In genomic region chr2:152821566-152821965, GRCm38 (mm10) we compare ENCODE assay signal across 8 mouse cellular contexts. TPM values are rescaled to one million over a fixed set of nuclear protein-coding genes. Genes with fewer than 3 reads are reported as not detected.
A peak's percentile ranks its signal among the peaks of the same experiment; 100 is the strongest.
DNase-seq lines count a peak whose midpoint lies in the region; ATAC-seq and TF ChIP-seq lines count a peak whose summit lies in the region.

No protein-coding gene starts in this region.

- peaks cover 28% of the 10 kb centered on the region for H3K4me1 ChIP-seq in liver, adult 2 months (ENCODE audit: control insufficient read depth, insufficient read depth, low read length)
- peaks cover 58% of the 10 kb centered on the region for H3K4me1 ChIP-seq in liver, embryonic 11.5 days (replicated peaks; ENCODE audit: control insufficient read depth, insufficient read depth, low read length)
- H3K4me1 ChIP-seq in embryonic facial prominence, embryonic 14.5 days (ENCODE audit: control insufficient read depth, insufficient read depth, low read length), result peaks cover 38% of the 10 kb centered on the region
- H3K4me1 ChIP-seq in liver, embryonic 15.5 days (replicated peaks), result peaks cover 95% of the 10 kb centered on the region

- no peak for TF ChIP-seq CTCF in liver, adult 2 months (IDR thresholded peaks at IDR 0.05; ENCODE audit: low read depth, low read length)

- H3K36me3 ChIP-seq in liver, adult 2 months (ENCODE audit: control insufficient read depth, insufficient read depth, low read length), result peaks cover 4% of the 10 kb centered on the region
- H3K36me3 ChIP-seq in liver, embryonic 11.5 days (ENCODE audit: control insufficient read depth, insufficient read depth, low read length), result peaks cover 4% of the 10 kb centered on the region; the same call in 1 of the 2 replicates
- H3K36me3 ChIP-seq in embryonic facial prominence, embryonic 14.5 days (ENCODE audit: control insufficient read depth, insufficient read depth, low read length), result peaks cover 19% of the 10 kb centered on the region
- H3K36me3 ChIP-seq in liver, embryonic 15.5 days (replicated peaks), result peaks cover 83% of the 10 kb centered on the region

- no peaks in the 10 kb centered on the region for H3K27me3 ChIP-seq in liver, adult 2 months (ENCODE audit: control insufficient read depth, insufficient read depth, low read length)
- no peaks in the 10 kb centered on the region for H3K27me3 ChIP-seq in liver, embryonic 11.5 days (replicated peaks; ENCODE audit: control insufficient read depth, insufficient read depth, low read length)
- H3K27me3 ChIP-seq in embryonic facial prominence, embryonic 14.5 days (replicated peaks; ENCODE audit: control insufficient read depth, insufficient read depth, low read length), result no peaks in the 10 kb centered on the region
- H3K27me3 ChIP-seq in liver, embryonic 15.5 days, result no peaks in the 10 kb centered on the region

- H3K79me2 ChIP-seq in liver, adult 2 months (ENCODE audit: control insufficient read depth, insufficient read depth, low read length), result peaks cover 61% of the 10 kb centered on the region

- no peak for ATAC-seq in liver, embryonic 11.5 days (replicated peaks; ENCODE audit: low FRiP score)
- ATAC-seq in embryonic facial prominence, embryonic 14.5 days (ENCODE audit: low read depth), result no peak
- ATAC-seq in liver, embryonic 15.5 days (ENCODE audit: insufficient read depth), result no peak

- H3K27ac ChIP-seq in liver, adult 2 months (replicated peaks; ENCODE audit: insufficient read depth, low read depth, low read length), result peak overlapping the region; percentile 60
- H3K27ac ChIP-seq in liver, embryonic 11.5 days (ENCODE audit: low read depth, low read length), result no peak overlapping the region
- peak overlapping the region; percentile 56 for H3K27ac ChIP-seq in embryonic facial prominence, embryonic 14.5 days (replicated peaks; ENCODE audit: low read depth, low read length)
- peak overlapping the region; percentile 99 for H3K27ac ChIP-seq in liver, embryonic 15.5 days (replicated peaks)

- no peak overlapping the region for H3K4me2 ChIP-seq in liver, embryonic 11.5 days
- H3K4me2 ChIP-seq in embryonic facial prominence, embryonic 14.5 days (ENCODE audit: low read depth, low read length), result no peak overlapping the region
- peak overlapping the region; percentile 1; the same call in 1 of the 2 replicates for H3K4me2 ChIP-seq in liver, embryonic 15.5 days

- H3K9me3 ChIP-seq in liver, embryonic 11.5 days (ENCODE audit: control insufficient read depth, low read length), result no peaks in the 10 kb centered on the region
- no peaks in the 10 kb centered on the region for H3K9me3 ChIP-seq in embryonic facial prominence, embryonic 14.5 days (ENCODE audit: control insufficient read depth, low read length)
- no peaks in the 10 kb centered on the region for H3K9me3 ChIP-seq in liver, embryonic 15.5 days (replicated peaks)

- TF ChIP-seq POLR2A in liver, adult 2 months (IDR thresholded peaks at IDR 0.05; ENCODE audit: extremely low read depth, insufficient read depth, low read length), result no peak

- no peak overlapping the region for H3K9ac ChIP-seq in liver, adult 2 months (ENCODE audit: low read depth, low read length)
- H3K9ac ChIP-seq in liver, embryonic 11.5 days (ENCODE audit: low read depth, low read length), result no peak overlapping the region
- H3K9ac ChIP-seq in embryonic facial prominence, embryonic 14.5 days (ENCODE audit: low read depth, low read length), result no peak overlapping the region
- H3K9ac ChIP-seq in liver, embryonic 15.5 days, result no peak overlapping the region

- peak; percentile 33 for DNase-seq in cerebellum, adult 9-10 months
- DNase-seq in cerebellum, adult 11 months, result no peak
- no peak for DNase-seq in liver, adult 2 months (ENCODE audit: extremely low read depth, low read depth, low spot score)
- DNase-seq in liver, embryonic 11.5 days (ENCODE audit: low spot score), result no peak
- DNase-seq in embryonic facial prominence, embryonic 14.5 days (ENCODE audit: low spot score), result no peak
- no peak for DNase-seq in retina, postnatal 1 day
- DNase-seq in adrenal gland, adult (ENCODE audit: inconsistent age in 2 of 2, low spot score in 1 of 2), result no peak

- no peak overlapping the region for H3K4me3 ChIP-seq in liver, adult 2 months (ENCODE audit: insufficient read depth, low read depth, low read length)
- no peak overlapping the region for H3K4me3 ChIP-seq in liver, embryonic 11.5 days (ENCODE audit: low read depth, low read length)
- no peak overlapping the region for H3K4me3 ChIP-seq in embryonic facial prominence, embryonic 14.5 days (ENCODE audit: low read depth, low read length)
- no peak overlapping the region for H3K4me3 ChIP-seq in liver, embryonic 15.5 days (replicated peaks)

RNA-seq across cellular contexts. Expression of gene Bcl2l1, which starts 10.0 kb away (rescaled TPM):
- total RNA-seq in liver, adult 2 months (2014; rRNA removed), result 14.9 and 16.1 TPM in 2 replicates
- polyA plus RNA-seq in liver, adult 2 months (2012; rRNA removed), result 30.4 and 33.8 TPM in 2 replicates
- 61.7 and 69.3 TPM in 2 replicates for polyA plus RNA-seq in liver, embryonic 11.5 days (2014; fragmentation: Nextera tagmentation; extraction: Ambion mirVana)
- 77.3 and 86.7 TPM in 2 replicates for polyA plus RNA-seq in embryonic facial prominence, embryonic 14.5 days (2014; fragmentation: Nextera tagmentation; extraction: Ambion mirVana)
- 209 and 237 TPM in 2 replicates for polyA plus RNA-seq in liver, embryonic 15.5 days (2015; fragmentation: Nextera tagmentation; extraction: Ambion mirVana)

RNA-seq across cellular contexts. Expression of gene Tpx2, which starts 26.2 kb away (rescaled TPM):
- 0.18 and 1.1 TPM in 2 replicates for total RNA-seq in liver, adult 2 months (2014; rRNA removed)
- polyA plus RNA-seq in liver, adult 2 months (2012; rRNA removed), result 0.04 TPM in 1 of 2 replicates, not detected in the other
- 107 and 118 TPM in 2 replicates for polyA plus RNA-seq in liver, embryonic 11.5 days (2014; fragmentation: Nextera tagmentation; extraction: Ambion mirVana)
- polyA plus RNA-seq in embryonic facial prominence, embryonic 14.5 days (2014; fragmentation: Nextera tagmentation; extraction: Ambion mirVana), result 69.3 and 87.9 TPM in 2 replicates
- 52.8 and 59.4 TPM in 2 replicates for polyA plus RNA-seq in liver, embryonic 15.5 days (2015; fragmentation: Nextera tagmentation; extraction: Ambion mirVana)

Comparison
In these comparisons a context has a peak if more than half of its experiments do, and no peak if none do; other contexts are left out.
1. RNA of gene Tpx2, which starts 26.2 kb away (polyA plus RNA-seq): 107 to 118 TPM in liver, embryonic 11.5 days, 69.3 to 87.9 TPM in embryonic facial prominence, embryonic 14.5 days and 52.8 to 59.4 TPM in liver, embryonic 15.5 days; 0.04 TPM in liver, adult 2 months; every median in the first group is over 10 times any median in the second.